Mouse (Mus musculus) bone marrow, adult 2 months (tissue): ENCODE results near the gene Stoml1.

ENCODE experiments used
- CTCF ChIP-seq: fragments of 200-500 bp; IDR thresholded peaks from 2 replicates; pipeline ENCODE4 v1.5.1; 2011; ENCODE audit warnings: low read length, control low read depth; ENCODE audit not compliant: control insufficient read depth, insufficient read depth
- POLR2A ChIP-seq: fragments of 200-500 bp; IDR thresholded peaks from 2 replicates; pipeline ENCODE4 v1.6.1; 2011; ENCODE audit warnings: low read depth, mild to moderate bottlenecking, control low read depth, low read length, borderline replicate concordance; ENCODE audit not compliant: control insufficient read depth

- no peak for TF ChIP-seq CTCF
- no peak for TF ChIP-seq POLR2A
Observed at GRCm38 (mm10) chr9:58275115-58275774, 22.3 kb downstream of the Stoml1 start.
